Mouse (Mus musculus): ENCODE results near the gene Fras1.

The Fras1 gene

DNA sequence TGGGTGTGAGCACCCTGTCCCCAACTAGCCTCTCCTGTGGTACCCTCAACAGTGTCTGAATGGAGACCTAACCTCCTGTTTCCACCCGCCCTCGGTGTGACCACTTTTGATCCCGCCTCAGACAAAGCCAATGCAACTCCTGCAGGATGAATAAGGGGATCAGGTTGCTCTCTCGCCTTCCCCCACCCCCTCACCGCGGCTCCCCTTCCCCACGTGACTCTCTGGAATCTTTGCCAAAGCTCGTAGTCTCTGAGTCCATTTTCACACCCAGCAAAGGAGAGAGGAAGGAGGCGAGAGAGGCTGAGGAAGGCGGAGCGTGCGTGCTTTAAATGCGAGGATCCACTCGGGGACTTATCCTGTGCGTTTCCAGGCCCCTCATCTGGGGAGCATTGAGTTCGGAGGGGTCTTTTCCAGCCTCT, at the start of gene Fras1:
TSS of gene Fras1 (plus strand) at position 389 of the 419 bp plus-strand sequence.
- no peak for DNase-seq

DNA sequence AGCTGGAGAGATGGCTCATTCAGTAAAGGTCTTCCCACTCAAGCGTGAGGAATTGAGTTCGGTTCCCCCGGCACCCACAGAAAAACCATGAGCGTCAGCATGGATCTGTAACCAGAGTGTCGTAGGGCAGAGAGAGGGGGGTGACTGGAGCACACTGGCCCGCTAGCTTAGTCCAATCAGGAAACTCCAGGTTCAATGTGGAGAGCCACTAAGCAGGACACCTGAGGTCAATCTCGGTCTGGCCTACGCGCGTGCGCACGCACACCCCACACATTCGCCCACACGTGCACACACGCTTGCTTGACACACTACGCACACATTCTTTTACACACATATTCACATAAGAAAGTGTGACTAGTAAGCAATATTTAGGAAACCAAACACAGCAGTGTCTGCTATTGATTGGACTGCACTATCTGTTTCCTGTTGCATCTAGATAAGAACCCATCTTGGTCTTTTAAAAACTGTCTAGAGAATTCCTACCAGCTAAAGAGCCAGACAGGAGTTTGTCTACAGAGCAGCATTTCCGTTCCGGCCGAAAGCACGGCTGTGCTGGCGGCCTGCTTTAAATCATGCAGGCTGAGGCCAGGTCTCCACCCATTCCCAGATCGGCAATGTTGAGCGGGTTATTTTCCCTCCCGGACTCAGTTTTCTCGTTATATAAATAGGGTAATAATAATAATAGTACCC, 42.6 kb upstream of the Fras1 start:
- DNase-seq: no peak

DNA sequence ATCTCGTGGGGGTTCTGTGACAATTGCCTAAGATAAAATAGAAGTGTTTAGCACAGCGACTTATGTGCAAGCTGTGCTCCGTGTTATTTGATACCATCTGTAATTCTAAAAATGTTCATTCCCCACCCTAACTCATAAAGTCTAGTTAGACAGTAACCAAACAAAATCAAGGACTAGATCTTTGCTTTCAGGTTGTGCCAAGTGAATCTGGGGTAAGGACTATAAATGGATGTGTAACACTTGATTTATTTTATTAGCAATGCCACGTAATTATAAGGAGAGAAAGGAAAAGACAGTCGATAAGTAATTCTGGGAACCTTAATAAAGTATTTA, 42.1 kb upstream of the Fras1 start:
- no peak for DNase-seq

DNA sequence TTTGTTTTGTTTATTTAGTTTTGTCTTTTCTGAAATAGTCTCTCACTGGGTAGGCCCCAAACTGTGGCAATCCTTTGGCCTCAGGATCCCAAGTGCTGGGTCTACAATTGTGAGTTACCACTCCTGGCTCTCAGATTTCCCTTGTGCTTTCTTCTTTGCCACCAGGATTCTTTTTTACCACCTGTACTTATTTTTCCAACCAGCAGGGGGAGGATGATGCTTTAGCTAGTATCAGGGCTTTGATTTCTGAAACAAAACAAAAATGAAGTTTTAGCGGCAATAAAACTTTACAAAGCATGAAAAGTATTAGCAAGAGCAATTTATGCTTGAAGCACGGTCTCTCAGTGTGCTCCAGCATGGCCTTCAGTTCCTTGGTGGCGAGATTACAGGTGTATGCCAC, 39.8 kb upstream of the Fras1 start:
- DNase-seq: no peak

DNA sequence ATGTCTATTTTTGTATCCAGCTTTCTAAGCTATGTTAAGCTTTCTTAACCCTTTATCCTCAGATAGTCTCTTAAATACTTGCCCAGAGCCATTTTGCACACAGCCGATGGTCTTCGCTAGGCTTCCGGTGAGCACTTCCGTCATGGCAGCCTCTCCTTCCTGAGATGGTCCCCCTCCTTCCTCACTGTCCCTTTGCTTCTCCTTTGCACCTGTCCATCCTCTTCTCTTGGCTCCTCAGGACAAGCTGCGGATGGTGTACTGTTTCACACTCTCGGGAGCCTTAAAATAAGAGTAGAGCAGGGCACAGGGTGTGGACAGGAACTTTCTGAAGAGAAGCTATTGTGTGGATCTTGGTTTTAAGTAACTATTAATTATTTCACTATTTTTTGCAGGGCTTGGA, 33.2 kb upstream of the Fras1 start:
- DNase-seq: no peak

DNA sequence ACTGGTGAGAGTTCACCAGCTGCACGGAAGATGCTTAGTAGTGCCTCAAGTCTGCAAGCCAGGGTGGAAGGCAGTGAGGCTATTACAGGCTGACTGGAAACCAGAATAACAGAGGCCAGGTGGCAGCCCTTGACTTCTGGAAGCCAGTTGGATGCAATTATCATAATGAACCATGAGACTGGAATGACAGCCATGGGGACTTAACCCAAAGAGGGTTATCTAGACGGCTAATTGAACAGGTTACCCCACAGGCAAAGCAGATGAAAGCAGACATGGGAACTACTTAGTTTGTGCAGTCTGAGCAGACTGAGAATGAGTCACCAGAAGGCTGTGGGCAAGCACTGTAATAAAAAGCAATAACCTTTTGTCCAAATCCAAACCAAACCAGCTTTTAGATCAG, 28.8 kb upstream of the Fras1 start:
- DNase-seq: no peak

DNA sequence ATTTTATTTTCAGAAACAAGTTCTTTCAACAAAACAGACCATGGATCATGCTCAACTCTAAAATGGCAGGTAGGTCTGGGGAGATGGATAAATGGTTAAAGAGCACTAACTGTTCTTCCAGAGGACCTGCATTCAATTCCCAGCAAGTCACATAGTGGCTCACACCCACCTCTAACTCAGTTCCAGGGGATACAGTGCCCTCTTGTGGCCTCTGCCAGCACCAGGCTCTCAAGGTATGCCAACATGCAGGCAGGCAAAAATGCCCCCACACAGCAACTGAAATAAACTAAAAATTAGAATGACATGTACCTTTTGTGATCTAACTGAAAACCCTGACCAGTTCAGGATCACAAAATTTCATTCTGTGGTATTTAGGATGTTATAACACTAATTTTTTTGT, 21.8 kb upstream of the Fras1 start:
- no peak for DNase-seq

DNA sequence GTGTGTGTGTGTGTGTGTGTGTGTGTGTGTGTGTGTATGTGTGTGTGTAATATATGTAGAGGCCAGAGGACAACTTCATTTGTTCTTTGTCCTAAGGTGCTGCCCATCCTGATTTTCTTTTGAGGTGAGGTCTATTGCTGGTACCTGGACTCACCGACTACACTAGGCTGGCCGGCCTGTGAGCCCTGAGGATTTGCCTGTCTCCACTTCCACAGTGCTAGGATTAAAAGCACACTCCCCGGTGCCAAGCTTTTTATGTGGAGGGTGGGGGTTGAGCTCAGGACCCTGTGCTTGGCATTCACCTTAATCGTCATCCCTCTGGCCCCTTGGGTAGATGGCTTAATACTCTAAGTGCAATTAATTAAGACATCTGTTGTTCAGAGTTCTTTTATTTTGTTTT, 9.8 kb upstream of the Fras1 start:
- no peak for DNase-seq

DNA sequence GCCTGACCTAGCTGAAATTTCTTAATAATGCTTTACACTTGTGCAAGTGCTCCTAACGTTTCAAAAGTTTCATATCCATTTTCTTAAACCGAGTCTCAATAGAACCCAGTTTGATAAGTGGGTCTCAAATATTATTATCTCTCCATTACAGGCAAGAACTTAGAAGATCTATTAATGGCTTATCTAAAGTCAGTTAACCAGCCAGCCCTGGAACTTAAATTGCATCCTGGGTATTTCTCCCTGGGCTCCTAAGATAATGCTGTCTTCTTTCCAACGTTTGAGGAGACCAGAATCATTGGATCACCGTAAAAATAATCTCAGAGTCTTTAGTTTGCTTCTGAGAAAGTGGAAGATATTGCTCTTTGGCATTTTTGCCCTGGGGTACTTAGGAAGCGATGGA, 8.2 kb upstream of the Fras1 start:
- no peak for DNase-seq

DNA sequence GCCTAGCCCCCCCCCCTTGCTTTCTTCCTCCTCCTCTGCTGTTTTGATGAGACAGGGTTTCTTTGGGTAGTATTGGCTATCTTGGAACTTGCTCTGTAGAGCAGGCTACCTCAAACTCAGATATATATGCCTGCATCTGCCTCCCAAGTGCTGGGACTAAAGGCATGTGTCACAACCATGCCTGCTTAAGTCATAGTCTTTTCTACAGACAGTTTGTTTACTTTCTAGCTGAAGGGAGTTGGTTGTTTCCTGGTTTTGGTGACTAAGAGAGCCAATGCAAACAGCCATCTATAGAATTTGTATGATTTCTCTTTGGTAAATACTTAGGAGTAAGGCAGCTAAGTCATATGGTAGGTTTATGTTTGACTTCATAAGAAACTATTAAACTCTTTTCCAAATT, 6.5 kb upstream of the Fras1 start:
- DNase-seq: no peak

DNA sequence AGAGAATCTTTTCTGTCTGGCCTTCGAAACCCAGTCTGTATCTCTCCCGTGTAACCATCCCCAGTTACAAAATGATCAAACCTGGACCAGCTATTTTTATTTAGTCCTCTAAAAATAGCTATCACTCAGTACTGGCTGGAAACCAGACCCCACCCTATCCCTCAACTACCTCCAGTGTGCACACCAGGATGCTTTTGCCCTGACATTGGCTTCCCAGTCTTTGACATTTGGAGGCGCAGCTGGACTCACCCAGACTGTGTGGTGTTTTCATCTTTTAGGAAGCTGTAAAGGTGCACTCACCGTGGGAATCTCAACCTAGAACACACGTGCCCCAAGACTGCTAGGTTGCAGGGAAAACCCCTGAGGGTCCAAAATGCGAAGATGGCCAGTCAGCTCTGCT, 649 bp upstream of the Fras1 start:
- no peak for DNase-seq

DNA sequence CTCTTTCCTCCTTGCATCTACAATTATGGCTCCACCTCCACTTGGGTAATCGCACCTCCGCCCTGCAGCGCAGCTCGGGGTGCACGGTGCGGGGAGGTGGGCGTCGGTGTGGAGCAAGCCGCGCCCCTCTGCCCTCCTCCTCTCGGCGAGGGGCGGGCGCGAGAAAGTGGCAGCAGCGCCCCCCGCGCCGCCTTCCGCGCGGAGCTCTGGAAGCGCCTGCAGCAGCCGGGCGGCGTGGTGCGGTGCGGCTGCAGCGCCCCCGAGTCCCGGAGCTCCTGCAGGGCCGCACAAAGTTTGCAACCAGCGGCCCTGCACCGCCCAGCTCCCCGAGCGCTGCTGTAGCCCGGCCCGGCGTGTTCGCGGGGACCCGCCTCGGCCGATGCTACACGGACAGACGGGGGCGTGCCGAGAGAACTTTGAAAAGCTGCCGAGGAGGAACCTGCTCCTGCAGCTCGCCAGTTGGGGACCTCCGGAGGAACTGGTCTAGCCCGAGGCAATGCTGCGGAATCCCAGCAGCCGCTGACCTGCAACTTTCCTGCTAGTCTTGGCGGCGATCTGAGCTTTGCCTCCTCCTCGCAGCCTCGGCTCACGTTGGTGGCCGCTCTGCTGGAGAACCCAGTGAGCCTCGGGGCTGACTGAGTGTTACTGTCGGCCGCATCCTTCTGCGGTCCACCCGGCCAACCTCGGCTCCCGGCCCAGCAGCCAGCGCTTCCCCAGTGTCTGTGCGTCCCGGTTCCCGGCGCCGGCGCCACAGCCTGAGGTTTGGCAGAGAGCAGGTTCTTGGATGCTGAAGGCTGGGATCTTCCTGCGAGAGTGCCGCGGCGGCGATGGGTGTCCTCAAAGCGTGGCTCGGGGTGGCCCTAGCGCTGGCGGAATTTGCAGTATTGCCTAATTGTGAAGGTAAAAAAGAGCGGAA, 489 bp downstream of the Fras1 start:
- DNase-seq: peak; percentile 4

DNA sequence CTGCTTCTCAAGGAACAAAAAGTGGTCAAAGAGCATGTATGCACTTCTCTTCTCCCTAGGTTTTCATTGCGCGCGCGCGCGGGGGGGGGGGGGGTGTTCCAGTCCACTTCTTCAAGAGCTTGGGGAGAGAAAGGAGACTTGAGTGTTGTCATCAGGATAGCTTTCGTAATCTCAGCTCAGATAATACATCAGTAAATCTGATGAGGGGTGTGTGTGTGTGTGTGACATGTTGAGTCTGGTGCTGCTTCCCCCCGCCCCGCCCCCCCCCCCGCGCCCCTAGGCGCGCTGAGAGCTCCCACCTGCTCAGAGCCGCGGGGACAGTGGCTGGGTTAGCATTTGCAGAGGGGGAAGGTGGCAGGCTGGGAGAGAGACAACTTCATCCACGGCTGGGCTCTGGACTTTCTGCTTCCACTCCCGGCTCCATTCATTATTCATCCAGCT, 1.7 kb downstream of the Fras1 start:
- no peak for DNase-seq

DNA sequence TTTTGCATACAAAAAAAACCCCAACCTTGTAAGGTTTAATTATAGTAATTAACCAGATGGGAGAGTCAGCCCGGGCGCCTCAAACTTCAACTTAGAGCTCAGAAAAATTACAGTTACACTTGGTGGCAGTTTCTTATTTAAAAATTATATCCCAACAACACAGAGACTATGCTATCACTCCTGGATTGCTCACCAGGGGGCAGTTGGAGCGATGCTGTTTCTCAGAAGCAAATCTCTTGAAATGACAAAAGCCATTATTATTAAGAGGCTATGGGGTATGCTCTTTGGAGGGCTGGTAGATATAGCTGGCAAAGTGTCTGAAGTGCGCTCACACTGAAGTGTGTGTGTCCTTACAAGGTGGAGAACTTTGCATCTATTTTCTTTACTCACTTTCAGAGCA, 2.5 kb downstream of the Fras1 start:
- DNase-seq: no peak

DNA sequence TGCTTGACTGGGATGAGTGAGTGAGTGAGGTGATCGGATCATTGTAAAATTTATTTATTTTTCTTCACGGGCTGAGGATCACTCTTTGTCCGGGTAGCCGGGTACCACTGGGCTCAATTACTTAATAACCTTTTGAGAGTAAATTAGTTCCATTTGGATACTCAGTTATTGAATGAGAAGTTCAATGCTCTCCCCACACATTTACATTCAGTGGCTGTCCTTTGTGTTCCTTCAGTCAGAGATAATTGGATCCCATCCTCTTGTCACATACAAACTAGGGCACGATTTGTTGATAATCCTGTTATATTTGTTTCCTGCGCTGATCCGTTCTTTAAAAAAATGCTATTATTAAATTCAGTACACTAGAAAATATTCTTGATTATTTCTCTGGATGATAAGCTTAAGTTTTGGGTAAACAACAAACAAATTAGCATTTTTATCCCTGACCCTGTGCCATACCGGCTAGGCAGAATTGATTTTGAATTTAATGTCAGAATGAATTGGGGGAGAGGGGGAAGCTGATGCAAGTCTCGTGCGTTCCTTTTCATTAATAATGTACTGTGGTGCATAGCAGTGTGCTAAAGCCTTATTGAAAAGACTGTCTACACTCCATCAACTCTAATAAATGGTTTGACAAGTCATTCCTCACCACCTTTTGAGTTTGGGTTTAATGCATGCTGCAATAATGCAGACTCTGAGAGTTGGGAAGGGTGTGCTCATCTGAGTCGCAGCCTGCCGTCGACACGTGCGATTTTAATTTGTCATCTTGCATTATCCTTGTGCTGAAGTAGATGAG, 12.6 kb downstream of the Fras1 start:
- DNase-seq: no peak

DNA sequence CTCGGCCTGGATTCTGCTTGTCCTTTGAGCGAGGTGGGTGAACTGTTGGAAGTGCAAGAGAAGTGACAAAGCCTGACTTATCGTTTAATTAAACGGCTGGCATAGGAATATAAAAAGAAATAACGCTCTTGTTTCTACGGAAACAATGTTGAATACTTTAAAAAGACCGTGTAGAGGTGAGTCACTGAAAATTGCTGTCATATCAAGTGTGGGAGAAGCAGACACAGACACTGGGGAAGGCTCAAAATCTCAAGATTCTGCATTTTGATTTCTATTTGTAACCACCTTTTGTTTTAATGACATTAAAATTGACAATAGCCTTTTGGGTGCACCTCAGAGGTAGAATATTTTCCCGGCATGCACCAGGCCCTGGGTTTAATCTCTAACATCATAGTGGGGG, 14.6 kb downstream of the Fras1 start:
- no peak for DNase-seq

DNA sequence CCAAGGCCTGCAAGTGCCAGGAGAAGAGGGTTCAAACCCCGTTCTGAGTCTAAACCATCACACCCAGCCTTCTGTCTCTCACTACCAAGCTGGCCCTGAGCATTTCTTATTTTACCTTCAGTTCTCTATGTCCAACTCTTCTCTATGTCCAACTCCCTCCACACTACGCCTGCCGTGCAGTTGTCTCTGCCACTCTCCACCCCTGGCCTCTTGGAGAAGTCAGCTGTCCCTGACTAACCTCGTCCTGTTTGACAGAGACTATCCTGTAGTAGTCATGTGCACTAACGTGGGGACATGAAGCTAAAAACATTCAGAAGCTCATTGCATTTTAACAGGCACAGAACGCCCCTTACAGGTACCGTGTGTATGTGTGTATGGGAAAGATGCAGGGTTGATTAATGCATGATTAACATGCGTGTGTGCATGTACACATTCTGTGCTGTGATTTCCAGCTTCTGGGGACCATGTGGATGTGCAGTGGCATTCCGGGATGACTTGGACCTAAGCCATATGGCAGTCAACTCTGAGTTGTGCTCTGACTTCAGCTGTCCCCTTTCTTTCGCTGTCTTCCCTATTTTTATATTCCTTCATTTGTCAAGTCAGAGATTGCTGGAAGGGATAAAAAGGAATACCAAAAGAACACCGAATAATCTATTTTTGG, 16.3 kb downstream of the Fras1 start:
- no peak for DNase-seq

DNA sequence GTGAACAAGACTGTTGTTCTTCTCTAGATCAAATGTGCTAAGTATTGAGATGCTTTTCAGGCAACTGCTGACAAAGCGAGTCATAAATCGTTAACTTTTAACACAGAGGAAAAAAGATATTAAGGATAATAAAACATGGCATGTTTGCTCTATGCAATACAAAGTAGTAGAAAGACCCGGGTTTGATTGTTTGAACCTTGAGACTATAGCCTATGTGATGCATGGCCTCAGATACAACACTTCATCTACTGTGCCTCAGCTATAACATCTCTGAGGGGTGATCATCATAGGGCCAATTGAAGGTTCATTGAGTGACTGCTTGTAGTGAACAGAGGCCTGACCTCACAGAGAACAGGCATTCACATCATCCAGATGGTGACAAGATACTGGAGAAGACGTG, 17.3 kb downstream of the Fras1 start:
- DNase-seq: no peak

DNA sequence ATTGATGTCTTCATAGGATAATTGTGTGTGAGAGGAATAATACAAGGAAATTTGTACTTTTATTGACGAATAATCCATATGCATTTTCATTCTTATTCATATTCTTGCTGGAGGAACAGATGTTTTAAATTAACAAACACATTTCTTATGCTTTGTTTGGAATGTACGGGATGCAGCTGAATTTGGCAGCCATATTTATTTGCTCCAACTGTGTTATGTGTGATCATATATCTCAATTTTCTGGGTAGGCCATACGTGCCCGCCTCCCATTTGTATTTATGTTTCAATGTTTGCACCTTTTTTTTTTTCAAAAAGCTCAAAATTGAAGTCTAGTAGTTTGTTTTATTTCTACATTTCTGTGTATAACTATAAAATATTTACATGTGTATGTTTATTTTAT, 21.2 kb downstream of the Fras1 start:
- DNase-seq: no peak

DNA sequence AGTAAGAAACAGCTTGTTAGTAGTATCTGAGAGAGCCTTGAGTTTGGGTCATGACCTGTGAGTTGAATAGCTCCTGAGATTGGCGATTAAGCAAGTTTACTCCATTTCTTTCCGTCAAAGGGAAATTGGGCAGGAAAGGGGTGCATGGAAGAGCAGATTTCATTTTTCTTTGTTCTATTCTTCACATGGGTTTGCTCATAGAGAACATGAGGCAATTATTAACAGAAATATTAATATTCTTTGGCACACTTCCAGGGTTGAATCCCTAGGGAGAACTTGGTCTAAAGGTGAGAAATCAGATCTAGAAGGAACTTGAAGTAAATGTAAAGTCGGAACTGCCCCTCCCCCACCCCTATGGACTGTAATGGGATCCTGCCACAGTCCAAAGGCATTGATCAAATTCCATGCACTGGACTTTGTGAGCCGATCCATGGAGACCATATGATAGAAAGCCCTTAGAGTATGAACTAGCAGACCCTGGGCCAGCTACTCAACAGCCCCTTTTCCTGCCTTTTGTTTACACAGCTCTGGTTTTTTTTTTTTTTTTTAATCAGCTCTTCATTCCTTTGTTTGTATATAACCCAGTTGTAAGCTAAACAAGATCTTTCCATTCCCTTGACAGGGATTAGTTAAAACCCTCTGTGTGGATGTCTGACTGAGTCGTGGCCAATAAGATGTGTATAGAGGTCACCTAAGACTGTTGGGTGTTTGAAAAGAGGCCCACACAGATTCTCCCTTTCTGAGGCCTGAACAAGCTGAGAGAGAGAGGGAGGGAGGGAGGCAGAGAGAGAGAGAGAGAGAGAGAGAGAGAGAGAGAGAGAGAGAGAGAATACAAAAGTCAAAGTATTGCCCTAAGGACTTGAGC, 22.3 kb downstream of the Fras1 start:
- no peak for DNase-seq

DNA sequence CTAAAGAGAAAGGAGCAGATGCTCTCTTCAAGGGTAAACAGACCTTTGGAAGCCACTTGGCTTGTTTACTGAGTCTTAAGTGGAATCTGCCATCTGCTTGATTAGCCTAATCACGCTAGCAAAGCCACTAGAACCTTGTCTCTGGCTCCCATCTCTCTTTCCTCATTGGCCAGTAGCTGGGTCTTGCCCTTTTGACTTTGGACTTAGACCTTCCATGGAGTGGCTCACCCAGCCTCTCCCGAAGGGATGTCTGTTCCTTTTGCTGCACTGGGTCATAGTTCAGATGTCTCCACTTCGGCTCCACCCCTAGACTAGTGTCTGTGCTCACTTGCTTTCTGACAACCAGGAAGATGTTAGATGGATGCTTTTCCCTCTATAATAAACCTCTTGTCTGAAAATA, 28.8 kb downstream of the Fras1 start:
- no peak for DNase-seq
